Mouse (Mus musculus): Measurements from ENCODE around the gene Hnf1a.

Hnf1a gene

DNA sequence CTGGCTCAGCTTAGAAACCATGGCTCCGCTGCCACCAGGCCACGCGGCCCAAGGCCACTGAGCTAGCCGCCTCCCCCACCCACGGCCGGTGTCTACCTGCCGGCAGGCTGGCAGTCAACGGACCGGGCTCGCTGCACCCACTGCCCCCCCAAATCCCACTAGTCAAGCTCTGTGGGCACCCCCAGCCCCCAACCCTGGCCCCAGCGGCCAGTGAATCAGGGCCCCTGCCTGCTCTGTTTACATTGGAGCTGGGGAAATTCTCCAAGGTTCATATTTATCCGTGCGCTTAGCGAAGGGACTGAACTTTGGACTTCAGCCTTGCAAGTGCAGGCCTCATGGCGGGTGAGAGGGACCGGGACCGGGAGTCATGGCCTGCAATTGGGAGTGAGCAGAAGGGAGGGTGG, at the start of gene Hnf1a:
TSS of gene Hnf1a (minus strand) at position 271 of the 404 bp plus-strand sequence.
- DNase-seq: no peak

DNA sequence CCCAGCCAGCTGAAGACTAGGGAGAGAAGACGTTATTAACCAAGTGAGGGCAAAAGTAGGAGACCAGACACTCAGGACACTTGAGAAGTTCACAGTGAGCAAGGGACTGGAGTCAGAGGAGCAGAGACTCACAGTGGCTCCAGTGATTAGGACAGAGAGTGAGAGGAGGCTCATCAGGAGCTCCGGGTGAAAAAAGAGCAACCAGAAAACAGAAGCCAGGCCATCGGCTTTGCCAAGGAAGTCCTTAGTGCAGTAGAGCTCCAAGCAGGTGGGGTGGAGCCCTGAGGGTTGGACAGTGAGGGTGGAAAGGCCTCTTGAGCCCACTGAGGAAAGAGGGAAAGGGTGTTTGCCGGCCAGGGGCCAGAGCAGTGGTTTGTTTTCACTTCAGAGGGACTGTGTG, 47.9 kb upstream of the Hnf1a start:
- no peak for DNase-seq

DNA sequence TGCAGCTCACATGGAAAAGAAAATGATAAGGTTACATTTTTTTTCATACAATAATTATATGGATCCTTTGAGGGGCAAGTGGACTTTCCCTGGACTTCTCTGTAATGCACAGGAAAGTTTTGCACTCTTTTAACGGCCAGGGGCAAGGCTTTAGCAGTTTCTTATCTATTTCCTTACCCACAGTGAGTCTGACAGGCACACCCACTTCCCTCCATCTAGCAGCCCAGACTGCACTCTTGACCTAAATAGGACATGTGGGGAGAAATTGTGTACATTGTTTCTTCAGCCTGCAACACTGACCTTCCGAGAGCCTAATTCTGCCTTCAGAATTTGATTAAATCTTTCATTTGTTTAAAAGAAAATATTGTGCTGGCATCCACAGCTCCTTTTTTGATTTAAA, 47.4 kb upstream of the Hnf1a start:
- no peak for DNase-seq

DNA sequence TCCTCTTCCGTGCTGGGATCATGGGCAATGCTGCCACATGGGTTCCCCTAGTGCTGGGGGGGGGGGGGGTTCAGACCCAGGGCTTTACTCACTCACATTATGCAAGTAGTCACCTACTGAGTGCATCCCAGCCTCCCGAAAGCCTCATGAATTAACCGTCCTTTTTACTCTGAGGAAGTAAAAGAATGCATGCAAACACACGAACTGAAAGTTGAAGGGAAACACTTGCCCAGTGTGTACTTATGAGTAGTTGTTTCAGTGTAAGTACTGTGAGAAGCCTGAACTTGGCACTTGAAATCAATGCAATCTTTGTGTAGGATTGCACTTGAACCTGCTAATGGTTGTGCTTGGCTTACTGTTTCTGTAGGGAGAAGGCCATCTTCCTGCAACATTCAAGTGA, 44.2 kb upstream of the Hnf1a start:
- no peak for DNase-seq

DNA sequence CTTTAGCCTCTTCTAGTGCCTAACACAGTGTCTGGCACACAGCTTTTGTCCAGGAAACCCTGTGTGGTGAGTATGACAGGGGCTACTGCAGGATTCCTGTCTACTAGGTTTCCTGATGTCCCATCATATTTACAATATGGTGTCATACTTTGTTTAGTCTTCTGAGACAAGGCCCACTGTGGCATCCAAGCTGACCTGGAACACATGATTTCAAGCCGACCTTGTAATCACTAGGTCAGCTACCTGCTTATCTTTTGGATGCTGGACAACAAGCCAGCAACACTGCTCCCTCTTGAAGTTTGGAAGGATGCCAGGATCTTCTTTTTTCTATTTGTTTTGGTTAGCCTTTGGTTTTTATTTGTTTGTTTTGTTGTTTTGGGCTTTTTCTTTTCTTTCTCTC, 43.7 kb upstream of the Hnf1a start:
- no peak for DNase-seq

DNA sequence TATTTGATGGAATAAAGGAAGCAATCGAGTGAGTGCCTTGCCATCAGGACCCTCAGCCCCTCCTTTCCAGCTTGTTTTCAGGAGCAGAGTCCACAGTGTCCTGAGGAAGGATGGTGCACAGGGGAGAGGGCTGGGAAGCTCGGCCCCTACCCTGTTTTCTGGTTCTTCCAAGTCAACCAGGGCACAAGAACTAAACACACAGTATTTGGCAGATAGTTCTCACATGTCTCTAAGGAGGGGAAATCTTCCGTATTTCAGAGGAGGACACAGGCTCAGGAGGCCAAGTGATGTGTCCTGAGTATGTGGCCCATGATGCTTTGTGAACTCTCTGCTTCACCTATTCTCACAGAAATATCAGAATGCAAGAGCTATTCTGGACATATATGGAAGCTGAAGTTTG, 42.5 kb upstream of the Hnf1a start:
- no peak for DNase-seq

DNA sequence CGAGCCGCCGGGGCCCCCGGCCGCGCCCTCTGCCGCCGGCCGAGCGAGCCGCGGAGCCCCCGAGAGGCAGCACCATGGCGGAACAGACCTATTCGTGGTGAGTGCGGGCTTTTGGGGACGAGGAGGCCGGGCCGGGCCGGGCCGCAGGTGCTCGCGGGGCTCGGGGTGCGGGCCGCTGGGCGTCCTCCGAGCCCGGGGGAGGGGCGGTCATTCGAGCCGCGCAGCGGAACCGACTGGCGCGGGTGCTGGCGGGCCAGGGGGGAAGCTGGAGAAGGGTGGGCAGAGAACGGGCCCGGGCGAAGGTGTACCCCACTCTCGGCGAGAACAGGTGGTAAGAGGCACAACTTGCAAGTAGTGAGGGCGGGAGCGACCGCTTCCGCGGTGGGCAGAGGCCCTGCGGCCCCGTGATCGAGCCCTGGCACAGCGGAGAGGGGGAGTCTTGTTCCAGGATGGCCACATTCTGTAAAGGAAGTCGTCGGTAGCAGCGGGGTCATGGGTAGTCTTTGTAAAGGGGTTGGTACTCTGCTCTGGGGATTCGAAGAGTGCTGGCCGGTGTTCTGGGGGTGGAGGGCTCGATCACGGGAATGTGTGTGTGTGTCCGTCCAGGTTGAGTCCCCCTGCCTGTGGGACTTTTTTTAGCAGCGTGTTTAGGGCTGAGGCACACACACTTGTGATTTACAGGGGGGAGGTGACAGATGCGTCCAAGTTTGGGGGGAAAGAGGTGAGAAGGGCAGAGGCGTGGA, 40.8 kb upstream of the Hnf1a start:
- DNase-seq: peak; percentile 54

DNA sequence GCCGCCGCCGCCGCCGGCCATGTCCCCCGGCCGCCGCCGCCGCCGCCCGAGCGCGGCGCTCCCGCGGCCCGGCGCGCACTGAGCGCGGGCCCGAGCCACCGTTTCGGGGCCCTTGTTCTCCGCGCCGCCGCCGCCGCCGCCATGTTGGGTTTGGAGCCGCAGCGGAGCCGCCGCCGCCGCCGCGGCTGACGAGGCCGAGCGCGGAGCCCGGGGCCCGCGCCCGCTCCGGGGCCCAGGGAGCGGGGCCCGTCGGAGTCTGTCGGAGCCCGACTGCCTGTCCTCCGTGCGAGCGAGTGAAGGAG, 40.3 kb upstream of the Hnf1a start:
- no peak for DNase-seq

DNA sequence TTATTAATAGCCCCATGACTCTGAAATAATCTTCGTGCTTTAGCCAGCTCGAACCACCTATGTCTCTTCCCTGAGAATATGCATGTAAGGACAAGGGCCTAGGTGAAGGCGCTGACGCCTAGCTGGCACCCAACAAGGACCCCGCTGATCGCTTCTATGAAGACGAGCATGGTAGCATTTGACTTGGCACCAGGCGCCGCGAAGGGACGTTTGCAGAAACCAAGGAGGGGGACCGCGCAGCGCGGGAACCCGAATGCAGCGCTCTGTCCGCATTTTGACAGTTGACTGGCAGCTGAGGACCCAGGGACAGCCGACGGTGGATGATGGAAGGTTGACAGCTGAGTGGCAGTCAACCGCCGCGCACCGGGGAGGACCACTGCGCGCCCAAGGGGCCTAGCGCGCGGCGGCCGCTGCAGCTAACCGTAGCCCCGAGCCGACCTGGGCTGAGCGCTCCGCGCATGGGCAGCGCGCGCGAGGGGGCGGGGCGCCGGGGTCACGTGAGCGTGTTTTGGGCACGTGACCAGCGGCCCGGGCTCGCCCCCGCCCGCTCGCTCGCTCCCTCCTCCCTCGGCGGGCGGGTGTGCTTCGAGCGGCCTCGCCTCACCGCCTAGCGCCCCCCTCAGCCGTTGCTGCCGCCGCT, 39.8 kb upstream of the Hnf1a start, which contains the start of gene Sppl3:
TSS of gene Sppl3 (plus strand) at position 561 of the 640 bp plus-strand sequence.
- peak; percentile 93 for DNase-seq

DNA sequence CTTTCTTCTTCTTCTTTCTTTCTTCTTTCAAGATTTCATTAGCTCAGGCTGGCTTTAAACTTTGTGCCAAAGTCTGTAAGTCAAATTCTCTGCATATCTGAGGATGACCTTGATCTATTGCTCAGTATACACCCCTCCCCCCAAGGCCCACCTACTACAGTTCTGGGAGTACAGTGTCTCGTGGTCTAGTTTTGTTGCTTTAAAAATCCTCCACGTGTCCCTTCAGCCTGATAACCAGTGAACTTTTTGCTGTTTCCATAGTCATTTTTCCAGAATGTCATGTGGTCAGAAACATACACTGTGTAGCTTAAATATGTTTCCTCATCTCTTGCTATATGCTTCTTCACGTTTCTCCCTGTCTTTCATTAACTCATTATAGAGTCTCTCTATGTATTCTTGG, 39.1 kb upstream of the Hnf1a start:
- no peak for DNase-seq

DNA sequence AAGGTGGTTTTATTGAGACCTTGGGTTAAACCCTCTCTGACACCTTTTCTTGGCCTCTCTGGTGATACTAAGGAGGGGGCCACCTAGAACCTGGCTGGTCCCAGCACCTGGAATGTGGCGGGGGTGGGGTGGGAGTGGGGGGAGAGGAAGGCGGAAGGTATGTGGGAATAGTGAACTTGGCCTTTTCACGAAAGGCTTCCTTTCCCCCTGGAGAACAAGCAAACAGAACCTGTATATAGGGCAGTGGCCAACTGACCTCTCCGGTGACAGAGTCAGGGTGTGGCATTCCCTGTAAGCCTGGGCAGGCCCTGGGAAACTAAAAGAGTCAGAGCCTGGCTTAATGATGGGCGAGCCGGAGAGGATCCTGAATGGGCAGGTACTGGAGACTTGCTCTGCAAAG, 38.2 kb upstream of the Hnf1a start:
- no peak for DNase-seq

DNA sequence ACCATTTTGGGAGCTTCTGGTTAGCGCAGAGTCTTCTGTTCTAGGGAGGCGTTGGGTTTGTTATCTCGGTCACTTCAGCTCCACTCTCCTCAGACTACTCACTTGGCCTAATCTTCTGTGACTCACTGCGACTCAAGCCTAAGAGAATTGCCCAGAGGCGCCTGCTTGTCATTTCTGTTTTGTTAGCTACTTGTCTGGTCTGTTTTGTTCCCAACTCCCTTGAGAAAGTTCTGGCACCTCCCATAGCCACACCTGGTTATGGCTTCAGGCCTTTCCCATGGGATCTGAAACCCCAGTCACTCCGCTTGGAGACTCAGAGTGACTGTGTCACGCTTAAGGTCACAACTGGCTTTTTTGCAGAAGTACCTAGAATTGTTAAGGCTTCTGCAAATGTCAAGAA, 37.4 kb upstream of the Hnf1a start:
- DNase-seq: no peak

DNA sequence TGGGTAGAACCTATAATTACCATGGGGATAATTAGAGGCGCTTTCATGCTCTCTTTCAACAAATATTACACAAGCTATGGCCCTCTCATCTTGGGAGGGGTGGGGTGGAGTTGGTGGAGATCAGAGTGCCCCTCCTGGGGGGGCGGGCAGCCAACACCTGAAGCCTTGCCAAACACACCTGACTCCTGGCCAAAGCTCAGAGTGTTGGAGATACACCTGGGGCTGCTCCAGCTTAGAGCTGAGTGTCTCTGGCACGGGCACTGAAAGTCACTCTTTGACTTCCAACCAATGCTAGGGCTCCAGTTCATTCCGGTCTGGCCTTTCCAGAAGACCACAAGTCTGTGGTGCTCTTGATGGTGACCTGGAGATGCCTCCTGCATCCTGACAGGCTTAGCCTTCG, 36.9 kb upstream of the Hnf1a start:
- peak; percentile 27 for DNase-seq

DNA sequence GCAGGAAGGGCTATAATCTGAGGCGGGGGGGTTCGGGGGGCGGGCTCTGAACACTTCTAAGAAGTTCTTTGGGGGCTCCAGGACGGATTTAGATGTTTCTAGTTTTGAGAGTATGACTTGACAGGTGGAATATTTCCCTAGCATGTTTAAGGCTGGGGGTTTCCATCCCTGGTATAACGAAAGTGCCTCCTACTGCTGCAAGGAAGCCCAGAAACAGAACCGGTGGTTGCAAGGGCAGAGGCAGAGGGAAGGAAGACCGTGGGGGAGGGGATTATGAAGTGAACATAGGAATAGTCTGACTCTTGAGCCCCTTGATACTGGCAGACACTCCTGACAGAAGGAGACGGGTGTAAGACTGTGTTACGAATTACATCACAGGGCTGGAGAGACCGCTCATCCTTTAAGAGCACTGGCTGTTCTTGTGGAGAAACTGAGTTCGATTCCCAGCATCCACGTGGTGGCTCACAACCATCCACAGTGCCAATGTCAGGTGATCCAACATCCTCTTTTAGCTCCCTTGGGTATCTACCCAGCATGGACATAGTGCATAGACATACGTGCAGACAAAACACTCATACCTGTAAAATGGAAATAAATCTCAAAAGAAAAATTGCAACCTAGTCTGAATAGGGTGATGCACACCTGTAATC, 32.5 kb upstream of the Hnf1a start:
- DNase-seq: no peak

DNA sequence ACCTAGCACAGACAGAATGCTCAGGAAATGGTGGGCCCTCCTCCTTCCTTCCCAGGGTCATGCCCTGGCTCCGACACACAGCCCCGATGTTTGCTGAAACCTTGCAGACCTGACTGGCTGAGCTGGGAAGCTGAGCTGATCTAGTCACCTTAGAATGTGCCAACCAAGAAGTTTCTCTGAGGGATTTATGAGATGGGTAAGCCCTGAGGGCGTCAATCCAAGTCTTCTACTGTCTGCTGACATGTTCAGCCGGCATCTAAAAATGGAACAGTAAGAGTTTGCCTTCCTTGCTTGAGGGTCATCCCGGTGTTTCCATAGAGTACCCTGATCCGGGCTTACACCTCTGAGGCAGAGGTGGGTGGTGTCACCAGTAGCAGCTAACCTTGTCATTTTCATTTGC, 31.9 kb upstream of the Hnf1a start:
- no peak for DNase-seq

DNA sequence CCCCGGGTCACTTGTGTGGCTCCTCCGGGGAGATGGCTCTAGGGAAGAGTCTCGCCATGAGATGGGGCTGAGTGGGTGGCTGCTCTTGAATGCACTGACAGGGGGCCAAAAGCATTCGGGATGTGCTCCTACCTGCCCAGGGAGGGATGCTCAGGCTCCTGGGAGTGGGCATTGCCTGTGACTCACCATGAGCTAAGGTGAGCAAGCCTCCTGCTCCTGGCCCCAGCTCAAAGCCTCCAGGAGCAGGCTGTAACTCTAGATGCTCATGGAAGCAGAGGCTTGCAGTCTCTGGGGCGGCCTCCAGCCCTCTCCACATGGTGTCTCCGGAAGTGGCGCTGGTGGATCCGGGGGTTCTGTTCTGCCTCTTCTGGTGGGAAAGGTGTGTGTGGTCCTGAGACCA, 30.6 kb upstream of the Hnf1a start:
- no peak for DNase-seq

DNA sequence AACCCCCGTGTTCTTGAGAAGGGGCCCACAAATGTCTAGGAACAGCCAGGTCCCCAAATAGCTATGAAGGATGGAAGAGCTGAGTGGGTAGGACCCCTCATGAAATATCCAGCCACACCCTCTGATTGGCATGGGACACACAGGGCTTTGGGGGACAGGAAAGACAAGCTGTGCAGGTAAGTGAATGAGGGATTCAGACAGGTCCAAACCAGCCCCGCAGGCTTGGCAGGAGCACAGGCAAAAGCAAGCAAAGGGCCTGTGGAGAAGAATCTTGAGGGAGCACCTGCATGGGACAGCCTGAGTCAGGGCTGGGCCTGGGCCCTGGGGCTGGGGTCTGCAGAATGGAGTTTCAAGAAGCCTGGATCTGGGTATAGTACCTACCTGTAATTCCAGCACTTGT, 29.6 kb upstream of the Hnf1a start:
- no peak for DNase-seq

DNA sequence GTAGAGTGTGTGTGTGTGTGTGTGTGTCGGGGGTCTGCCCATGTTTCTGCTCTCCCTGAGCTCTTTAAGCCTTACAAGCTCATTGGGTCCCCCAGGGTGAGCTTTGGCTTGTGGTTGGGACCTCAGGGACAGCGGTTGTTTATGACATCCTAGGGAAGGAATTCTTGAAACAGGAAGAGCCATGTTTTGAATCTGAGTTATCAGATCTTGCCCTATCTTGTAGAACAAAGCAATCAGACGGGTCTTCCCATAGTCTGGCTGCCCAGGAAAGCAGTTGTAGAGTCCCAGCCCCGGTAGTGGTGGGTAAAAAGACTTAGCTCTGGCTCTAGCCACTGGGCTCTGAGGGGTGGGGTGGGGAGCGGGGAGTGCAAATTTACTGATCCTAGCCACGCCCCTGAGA, 26.4 kb upstream of the Hnf1a start:
- peak; percentile 52 for DNase-seq

DNA sequence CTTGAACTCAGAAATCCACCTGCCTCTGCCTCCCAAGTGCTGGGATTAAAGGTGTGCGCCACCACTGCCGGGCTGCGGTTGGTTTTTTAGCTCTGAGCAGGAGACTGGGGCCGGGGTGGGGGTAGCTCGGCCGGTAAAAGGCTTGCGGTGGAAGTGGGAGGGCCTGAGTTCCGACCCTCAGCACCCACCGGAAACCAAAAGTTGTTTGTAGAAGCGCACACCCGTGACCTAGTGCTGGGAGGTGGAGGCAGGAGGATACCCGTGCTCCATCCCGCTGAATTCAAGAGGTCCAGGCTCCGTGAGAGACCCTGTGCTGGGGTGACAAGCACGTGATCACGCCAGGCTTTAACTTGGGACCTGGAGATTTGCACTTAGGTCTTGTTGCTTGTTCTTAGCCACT, 25.6 kb upstream of the Hnf1a start:
- DNase-seq: no peak

DNA sequence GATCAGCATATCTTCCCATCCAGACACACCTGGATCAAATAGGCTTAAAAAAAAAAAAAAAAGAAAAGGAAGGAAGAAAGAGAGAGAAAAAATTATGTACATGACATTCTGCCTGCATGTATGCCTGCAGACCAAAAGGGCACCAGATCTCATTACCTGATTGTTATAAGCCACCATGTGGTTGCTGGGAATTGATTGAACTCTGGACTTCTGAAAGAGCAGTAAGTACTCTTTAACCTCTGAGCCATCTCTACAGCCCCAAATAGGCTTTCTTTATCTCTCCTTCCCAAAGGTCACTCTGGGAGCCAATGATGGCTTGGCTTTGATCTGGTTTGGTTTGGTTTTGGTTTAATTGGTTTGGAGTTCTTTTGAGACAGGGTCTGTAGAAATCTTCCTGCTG, 14.2 kb upstream of the Hnf1a start:
- no peak for DNase-seq

DNA sequence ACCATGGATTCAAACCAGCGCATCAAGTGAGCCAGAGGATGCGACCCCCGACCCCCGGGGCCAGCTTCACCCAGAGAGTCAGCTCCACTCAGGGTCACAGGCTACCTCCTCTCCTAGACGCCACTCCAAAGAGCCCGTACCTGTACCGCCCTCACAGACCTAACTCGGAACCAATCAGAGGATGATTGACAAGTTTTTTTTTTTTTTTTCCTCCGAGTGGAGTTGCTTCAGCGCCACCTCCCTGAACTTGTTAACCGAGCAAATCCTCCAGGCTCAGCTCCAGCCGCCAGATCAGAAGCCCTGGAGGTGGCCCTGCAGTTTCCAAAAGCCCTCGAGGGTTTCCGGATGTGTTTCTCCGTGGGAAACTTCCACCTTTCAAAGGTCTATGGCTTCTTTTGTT, 11.1 kb upstream of the Hnf1a start:
- DNase-seq: no peak

DNA sequence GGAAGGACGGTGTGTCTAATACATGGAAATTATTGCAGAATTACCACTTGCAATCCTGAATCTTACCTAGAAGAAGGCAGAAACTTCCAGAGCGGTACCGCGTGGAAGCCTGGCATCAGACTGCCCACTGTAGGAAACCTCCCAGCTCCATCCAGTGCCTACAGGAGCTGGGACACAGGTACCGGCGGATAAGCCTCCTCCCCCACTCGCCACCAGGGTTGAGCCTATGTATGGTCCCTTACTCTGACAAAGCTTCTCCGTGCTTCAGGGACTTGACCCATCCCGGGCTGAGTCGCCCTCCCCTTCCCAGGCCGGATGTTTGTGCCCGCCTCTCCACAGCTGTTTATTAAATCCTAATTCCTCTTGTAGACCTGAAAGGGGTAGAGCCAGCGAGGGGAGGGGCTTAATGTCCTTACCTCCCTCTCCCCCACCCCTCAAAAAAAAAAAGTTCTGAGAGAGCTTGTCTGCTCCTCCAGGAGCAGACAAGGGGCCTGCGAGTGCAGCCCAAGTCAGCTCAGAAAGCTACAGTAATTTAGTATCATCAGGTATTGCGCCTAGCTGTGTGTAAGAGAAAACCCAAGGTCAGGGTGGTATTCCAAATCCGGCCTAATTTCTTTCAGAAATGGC, 9.3 kb upstream of the Hnf1a start:
- DNase-seq: peak; percentile 52

DNA sequence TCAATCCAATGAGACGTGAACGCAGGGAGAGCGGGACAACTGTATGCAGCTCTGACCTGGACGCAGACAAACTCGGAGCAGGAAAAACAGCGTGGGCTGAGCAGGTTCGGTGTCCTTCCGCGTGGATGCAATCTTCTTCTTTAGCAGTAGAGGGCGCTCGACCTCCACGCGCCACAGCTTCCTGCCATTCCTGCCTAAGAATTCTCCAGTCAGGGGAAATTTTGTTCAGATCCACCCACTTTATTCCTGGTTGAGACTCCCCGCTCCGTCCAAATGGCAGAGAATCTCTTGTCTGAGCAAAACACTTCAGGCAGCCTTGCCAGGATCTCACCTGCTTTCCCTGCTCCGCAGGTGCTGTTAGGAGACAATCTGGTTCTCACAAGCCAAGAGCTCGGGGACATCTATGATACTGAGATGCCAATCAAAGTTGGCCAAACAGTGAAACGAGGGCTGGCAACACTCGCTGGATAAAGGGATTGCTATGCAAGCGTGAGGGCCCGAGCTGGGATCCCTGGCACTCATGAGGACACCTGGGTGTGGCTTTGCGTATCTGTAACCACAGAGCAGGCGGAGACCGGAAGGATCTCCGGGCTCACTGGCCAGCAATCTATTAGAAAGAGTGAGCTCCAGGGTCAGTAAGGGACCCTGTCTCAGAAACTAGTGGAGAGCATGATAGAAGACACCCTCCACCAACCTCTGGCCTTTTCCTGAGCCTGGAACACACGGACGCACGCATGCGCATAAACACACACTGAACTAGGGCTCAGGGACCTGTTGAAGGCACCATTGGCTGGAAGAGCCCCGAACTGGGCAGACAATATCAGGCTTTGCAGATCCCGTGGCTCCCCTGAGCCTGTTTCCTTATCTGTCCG, 8.6 kb upstream of the Hnf1a start:
- DNase-seq: peak; percentile 83
